Mouse (Mus musculus) forebrain, embryonic 11.5 days (tissue): ENCODE results near the gene Olr1. TPM values are rescaled to one million over a fixed set of nuclear protein-coding genes. Genes with fewer than 3 reads are reported as not detected.

Experiments used
- ATAC-seq: fragments of 200-750 bp; cut with Nextera tagmentation; replicated peaks from 2 replicates; pipeline ENCODE4 v1.8.0; 2017; ENCODE audit warnings: moderate TSS enrichment; ENCODE audit not compliant: low FRiP score
- DNase-seq: peaks from one replicate; pipeline ENCODE4 v3.0.0-alpha.2; 2017; ENCODE audit warnings: low spot score
- H3K27ac ChIP-seq: fragments of 300-500 bp; sonication (generic); 2 replicates; pipeline ENCODE4 v1.5.1; 2014; ENCODE audit warnings: low read depth, low read length
- H3K27me3 ChIP-seq: fragments of 300-500 bp; sonication (generic); 2 replicates; pipeline ENCODE4 v1.6.1; 2014; ENCODE audit warnings: mild to moderate bottlenecking, low read length, mixed read lengths; ENCODE audit not compliant: control insufficient read depth, insufficient read depth
- H3K36me3 ChIP-seq: fragments of 300-500 bp; sonication (generic); 2 replicates; pipeline ENCODE4 v1.6.1; 2014; ENCODE audit warnings: mild to moderate bottlenecking, low read length, moderate library complexity, mixed read lengths; ENCODE audit not compliant: control insufficient read depth, insufficient read depth
- H3K4me1 ChIP-seq: fragments of 300-500 bp; sonication (generic); replicated peaks from 2 replicates; pipeline ENCODE4 v1.6.1; 2014; ENCODE audit warnings: low read length, mixed read lengths; ENCODE audit not compliant: control insufficient read depth, insufficient read depth
- H3K4me2 ChIP-seq: fragments of 300-500 bp; sonication (generic); 2 replicates; pipeline ENCODE4 v1.6.1; 2014; ENCODE audit warnings: low read depth, mild to moderate bottlenecking, low read length, moderate library complexity, mixed read lengths; ENCODE audit not compliant: severe bottlenecking
- H3K4me3 ChIP-seq: fragments of 300-500 bp; sonication (generic); 2 replicates; pipeline ENCODE4 v1.5.1; 2014; ENCODE audit warnings: low read depth, low read length
- H3K9ac ChIP-seq: fragments of 300-500 bp; sonication (generic); 2 replicates; pipeline ENCODE4 v1.6.1; 2014; ENCODE audit warnings: low read length
- H3K9me3 ChIP-seq: fragments of 300-500 bp; sonication (generic); 2 replicates; pipeline ENCODE4 v1.6.1; 2016; ENCODE audit warnings: low read length, mixed read lengths; ENCODE audit not compliant: control insufficient read depth
- WGBS: fragments of 180-500 bp; shearing (Covaris S2); extraction: QIAGEN DNeasy Blood & Tissue Kit; methylation state at CpG from one replicate; pipeline ENCODE4 v1.1.7; 2014; 5-methylcytosine and 5-hydroxymethylcytosine counted together
- polyA plus RNA-seq: library from polyadenylated mRNA; unstranded; fragments of >200 nt; fragmentation: Nextera tagmentation; extraction: Ambion mirVana; gene quantifications from 2 replicates; pipeline ENCODE4 v1.2.1, GENCODE M21; 2014

Gene Olr1
- polyA plus RNA-seq, 1 experiment from 2014 or later = not detected

DNA sequence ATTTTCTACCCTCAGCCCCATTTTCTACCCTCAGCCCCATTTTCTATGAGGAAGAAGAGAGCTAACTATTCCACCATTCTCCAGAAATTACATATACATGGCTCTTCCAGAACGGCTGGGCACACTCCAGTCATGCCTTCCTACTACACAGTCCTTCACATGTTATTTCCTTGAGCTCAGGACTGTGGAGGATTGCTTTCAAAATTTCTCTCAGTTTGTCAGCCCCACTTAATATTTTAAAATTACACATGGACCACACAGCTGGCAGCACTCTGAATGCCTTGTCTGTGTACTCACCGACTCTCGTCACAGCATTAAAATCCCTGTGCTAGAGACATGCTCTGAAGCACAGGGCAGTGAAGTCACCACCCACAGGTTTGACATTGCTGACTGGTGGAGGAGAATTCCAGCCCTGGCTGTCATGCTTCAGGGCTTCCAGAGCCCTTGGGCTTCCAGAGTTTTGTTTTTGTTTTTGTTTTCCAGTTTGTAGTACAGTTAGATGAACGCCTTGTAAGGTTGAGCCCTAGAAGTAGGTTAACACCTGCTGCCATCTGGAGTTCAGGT is 27.7 kb upstream of the Olr1 start:
- no peak overlapping the region for H3K27ac ChIP-seq
- WGBS = 70% methylated on average over 4 of the region's 4 CpGs
- ATAC-seq (no peak), DNase-seq (no peak)
- H3K27me3 ChIP-seq = no peaks in the 10 kb centered on the region
- no peaks in the 10 kb centered on the region for H3K4me1 ChIP-seq
- H3K9ac ChIP-seq = peak overlapping the region; percentile 60
- H3K36me3 ChIP-seq = 0 out of 2 replicates have a peak, but pooled peaks cover 5% of the 10 kb centered on the region
- H3K4me2 ChIP-seq = peak overlapping the region; percentile 73
- H3K9me3 ChIP-seq = no peaks in the 10 kb centered on the region
- peak overlapping the region; percentile 74 for H3K4me3 ChIP-seq

DNA sequence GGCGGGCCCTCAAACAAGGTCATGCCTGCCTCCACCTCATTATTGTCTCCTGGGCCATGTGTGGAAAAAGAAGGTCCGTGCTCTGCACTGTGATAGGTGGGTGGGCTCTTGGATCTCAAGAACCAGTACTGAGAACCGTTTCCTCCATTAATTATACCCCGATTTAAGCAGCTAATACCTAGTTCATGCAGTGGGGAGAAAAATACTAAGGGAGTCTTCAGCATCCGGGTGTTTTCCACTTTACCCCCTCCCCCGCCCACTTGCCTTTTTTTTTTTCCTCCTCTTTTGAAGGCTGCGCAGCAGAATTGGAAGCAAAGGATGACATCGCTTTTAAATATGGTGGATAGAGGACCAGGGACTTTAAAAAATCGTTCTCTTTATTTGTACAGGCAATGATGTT is 27.1 kb upstream of the Olr1 start:
- Histone ChIP-seq H3K27ac (no peak overlapping the region), H3K9me3 (no peaks in the 10 kb centered on the region), H3K4me1 (no peaks in the 10 kb centered on the region), H3K9ac (peak overlapping the region; percentile 60), H3K4me3 (peak overlapping the region; percentile 74), H3K36me3 (0 out of 2 replicates have a peak, but pooled peaks cover 5% of the 10 kb centered on the region), H3K4me2 (peak overlapping the region; percentile 73), H3K27me3 (no peaks in the 10 kb centered on the region)
- peak; percentile 52 for ATAC-seq
- WGBS = 15% methylated on average over 9 of the region's 9 CpGs
- DNase-seq = no peak

GRCm38 (mm10) chr6:129532942-129533860 is 26.2 kb upstream of the Olr1 start, which contains the start of gene Gabarapl1:
Gabarapl1 (plus strand) TSS chr6:129533160.
- Histone ChIP-seq H3K4me2 (peak within 1 kb of the TSS; percentile 73), H3K9me3 (no peaks in the 10 kb centered on the region), H3K36me3 (no peaks in the 10 kb centered on the region), H3K27me3 (no peaks in the 10 kb centered on the region), H3K9ac (peak within 1 kb of the TSS; percentile 60), H3K4me3 (peak within 1 kb of the TSS; percentile 74), H3K4me1 (no peaks in the 10 kb centered on the region), H3K27ac (no peak within 1 kb of the TSS)
- DNase-seq = peak; percentile 86
- under 1% methylated on average over 55 of the region's 55 CpGs for whole genome bisulfite sequencing
- ATAC-seq = peak; percentile 89

- WGBS = 38% methylated on average over 7 of the region's 7 CpGs
- Histone ChIP-seq H3K4me3 (peak overlapping the region; percentile 74), H3K27ac (no peak overlapping the region), H3K4me1 (no peaks in the 10 kb centered on the region), H3K36me3 (no peaks in the 10 kb centered on the region), H3K9ac (peak overlapping the region; percentile 60; the same call in 1 of the 2 replicates), H3K4me2 (peak overlapping the region; percentile 73), H3K27me3 (no peaks in the 10 kb centered on the region), H3K9me3 (no peaks in the 10 kb centered on the region)
- ATAC-seq (peak; percentile 31), DNase-seq (no peak)
Measured at GRCm38 (mm10) chr6:129532556-129532941, 25.6 kb upstream of the Olr1 start.

DNA sequence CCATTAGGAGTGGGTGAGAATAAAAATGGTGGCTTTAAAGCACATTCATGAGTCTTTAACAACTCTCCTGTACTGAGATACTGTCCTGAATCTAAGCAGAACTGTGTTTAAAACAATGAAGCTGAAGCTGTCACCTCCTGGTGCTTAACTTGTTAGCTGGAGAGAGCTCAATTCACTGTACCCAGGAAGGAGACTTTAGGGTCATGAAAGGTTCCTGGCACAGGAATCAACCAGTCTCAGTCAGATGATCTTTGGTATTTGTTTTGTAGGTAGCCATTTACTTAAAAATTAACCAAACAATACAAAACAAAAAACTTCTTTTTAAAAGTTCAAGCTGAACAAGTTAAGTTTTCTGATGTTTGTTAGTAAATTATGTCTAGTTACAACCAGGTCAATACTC is 23.3 kb upstream of the Olr1 start:
- Histone ChIP-seq H3K4me2 (no peak overlapping the region), H3K27ac (no peak overlapping the region), H3K36me3 (no peaks in the 10 kb centered on the region), H3K9ac (no peak overlapping the region), H3K4me3 (no peak overlapping the region), H3K9me3 (no peaks in the 10 kb centered on the region), H3K4me1 (no peaks in the 10 kb centered on the region), H3K27me3 (no peaks in the 10 kb centered on the region)
- DNase-seq = no peak
- no peak for ATAC-seq

- ATAC-seq = no peak
- 94% methylated on average over 1 of the region's 1 CpGs for WGBS
- no peak for DNase-seq
- Histone ChIP-seq H3K4me1 (no peaks in the 10 kb centered on the region), H3K9ac (no peak overlapping the region), H3K36me3 (no peaks in the 10 kb centered on the region), H3K27me3 (no peaks in the 10 kb centered on the region), H3K9me3 (no peaks in the 10 kb centered on the region), H3K27ac (no peak overlapping the region), H3K4me2 (no peak overlapping the region), H3K4me3 (no peak overlapping the region)
Measured at GRCm38 (mm10) chr6:129529605-129530004, 22.6 kb upstream of the Olr1 start.

DNA sequence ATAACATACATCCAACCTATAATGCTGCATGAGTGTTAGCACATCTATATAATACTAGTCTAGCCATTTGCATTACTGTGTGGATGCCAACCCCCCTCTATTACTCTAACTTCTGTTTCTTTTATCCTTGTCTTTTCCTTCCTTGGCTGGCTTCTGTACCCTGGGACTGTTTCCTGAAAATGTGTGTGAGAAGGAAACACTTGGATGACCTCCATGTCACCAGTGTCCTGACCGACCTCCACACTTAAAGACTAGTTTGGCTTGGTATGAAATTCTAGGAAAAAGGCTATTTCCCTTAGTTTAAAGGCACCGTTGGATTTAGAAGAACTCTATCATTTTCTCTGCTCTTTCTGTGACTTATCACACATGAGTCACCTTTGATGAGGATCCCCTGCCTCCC is 20.5 kb upstream of the Olr1 start:
- ATAC-seq (no peak), DNase-seq (no peak)
- Histone ChIP-seq H3K4me3 (no peak overlapping the region), H3K9ac (no peak overlapping the region), H3K4me2 (no peak overlapping the region), H3K9me3 (no peaks in the 10 kb centered on the region), H3K36me3 (no peaks in the 10 kb centered on the region), H3K4me1 (no peaks in the 10 kb centered on the region), H3K27ac (no peak overlapping the region), H3K27me3 (no peaks in the 10 kb centered on the region)
- 90% methylated on average over 2 of the region's 2 CpGs for WGBS

- no peak for DNase-seq
- no peak overlapping the region for H3K4me2 ChIP-seq
- no peaks in the 10 kb centered on the region for H3K27me3 ChIP-seq
- ATAC-seq = no peak
- H3K36me3 ChIP-seq = no peaks in the 10 kb centered on the region
- no peak overlapping the region for H3K9ac ChIP-seq
- no peak overlapping the region for H3K4me3 ChIP-seq
- no peak overlapping the region for H3K27ac ChIP-seq
- no peaks in the 10 kb centered on the region for H3K4me1 ChIP-seq
- H3K9me3 ChIP-seq = no peaks in the 10 kb centered on the region
Measured at GRCm38 (mm10) chr6:129526069-129526468, 19.1 kb upstream of the Olr1 start.
